Mouse (Mus musculus) regulatory T cell (primary cell): ENCODE results near the gene Rtp2.

ENCODE experiments used
- in situ Hi-C: fragments of 300-600 bp; cut with MboI, MseI; formaldehyde crosslinking; loops from one replicate; pipeline ENCODE4 v1.15.1; 2025; ENCODE audit warnings: high pct_unique_total_duplicates

Gene Rtp2

GRCm38 (mm10) chr16:23890636-23891035 is 41.6 kb downstream of the Rtp2 start, which contains the start of gene Sst:
Sst (minus strand) TSS chr16:23890958.
- in situ Hi-C loops = loop anchor here (5.0 kb wide), 1 partner anchor 443 kb away; no protein-coding TSS in a partner anchor

DNA sequence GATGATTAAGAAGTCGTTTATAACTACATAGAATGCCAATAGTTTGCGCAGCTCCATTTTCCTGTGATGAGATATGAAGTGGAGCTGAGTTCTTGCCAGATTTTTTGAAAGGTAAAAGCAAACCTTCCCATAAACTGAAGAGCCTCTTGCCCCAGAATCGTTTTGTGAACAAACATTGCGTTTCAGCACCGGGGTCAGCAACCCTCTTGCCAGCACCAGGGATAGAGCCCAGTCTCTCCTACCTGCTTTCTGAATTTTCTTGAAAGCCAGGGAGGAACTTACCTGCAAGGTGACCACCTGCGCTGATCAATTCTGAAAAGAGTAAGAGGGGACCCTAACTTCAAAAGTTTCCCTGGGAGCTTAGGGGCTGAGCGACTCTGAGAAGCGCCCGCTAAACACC is 42.0 kb downstream of the Rtp2 start:
- in situ Hi-C loops = loop anchor here (5.0 kb wide), 1 partner anchor 443 kb away; no protein-coding TSS in a partner anchor

DNA sequence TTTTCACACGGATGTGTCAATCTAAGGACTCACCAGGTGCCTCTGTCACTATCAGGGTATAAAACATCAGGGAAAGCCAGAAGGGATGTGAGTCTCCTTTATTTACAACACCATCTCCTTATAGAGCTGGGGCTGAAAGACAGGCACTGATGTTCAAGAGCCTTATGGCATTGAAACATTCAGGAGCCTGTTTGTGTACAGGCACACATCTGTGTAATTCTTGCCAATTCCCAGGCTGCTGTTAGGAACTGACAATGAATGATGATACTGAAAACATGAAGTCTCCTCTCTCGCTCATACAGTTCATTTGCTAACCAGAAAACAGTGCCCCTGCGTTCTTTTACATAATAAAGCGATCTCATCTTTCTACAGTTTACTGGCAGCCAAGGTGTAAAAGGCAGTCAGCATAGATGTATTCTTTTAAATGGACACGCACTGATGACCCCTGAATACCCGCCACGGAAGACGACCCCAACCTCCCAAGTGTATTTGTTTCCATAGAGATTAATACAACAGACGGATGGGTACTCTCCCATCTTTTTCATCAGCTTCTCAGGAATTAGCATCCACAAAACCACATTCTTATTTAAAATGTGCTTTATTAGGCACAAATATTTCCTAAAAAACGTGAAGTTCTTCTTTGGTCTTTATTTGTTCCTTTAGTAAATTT is 44.1 kb downstream of the Rtp2 start:
- in situ Hi-C loops = no loop called here

GRCm38 (mm10) chr16:23885098-23885497 is 47.1 kb downstream of the Rtp2 start:
- in situ Hi-C loops = no loop called here
